Mouse (Mus musculus) NIH3T3 (cell line): Measurements from ENCODE around the gene Itga9.

ENCODE experiments used
- DNase-seq: peaks from one replicate; pipeline ENCODE4 v3.0.0-alpha.2; 2012; ENCODE audit warnings: low read depth

Itga9 gene

DNA sequence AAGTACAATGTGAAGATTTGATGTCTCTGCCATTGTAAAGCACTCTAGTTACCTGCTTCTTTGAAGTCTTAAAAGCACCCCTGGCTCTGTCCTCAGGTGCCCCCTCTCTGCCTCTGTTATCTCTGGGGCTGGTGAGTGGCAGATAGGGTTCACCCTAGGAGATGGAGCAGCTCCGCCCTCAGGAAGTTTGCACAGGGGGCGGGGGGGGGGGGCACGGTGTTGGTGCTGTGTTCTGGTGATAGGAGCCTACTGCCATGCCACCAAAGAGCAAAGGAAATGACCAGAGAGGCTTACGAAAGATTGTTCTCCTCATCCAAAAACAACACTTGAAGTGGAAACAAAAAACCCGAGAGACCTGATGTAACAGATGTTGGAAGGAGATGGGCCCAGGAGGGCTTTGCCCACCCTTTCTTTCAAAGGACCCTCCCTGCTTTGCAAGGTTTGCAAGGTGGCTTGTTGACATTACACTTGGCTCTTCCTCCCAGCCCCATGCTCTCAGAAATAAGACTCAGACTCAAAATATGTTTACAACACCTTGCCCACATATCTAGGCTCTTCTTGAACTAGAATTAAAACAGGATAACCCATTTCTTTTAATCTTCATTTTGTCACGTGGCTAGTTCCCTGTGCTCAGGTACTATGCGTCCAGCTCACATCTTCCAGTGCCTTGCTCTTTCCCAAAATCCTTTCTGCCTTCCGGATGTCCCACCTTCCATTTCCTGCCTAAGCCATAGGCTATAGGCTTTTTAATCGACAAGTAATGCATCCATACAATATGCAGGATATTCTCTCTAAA lies 79.9 kb downstream of the Itga9 start:
- DNase-seq: no peak

GRCm38 (mm10) chr9:118688248-118688647 lies 81.8 kb downstream of the Itga9 start:
- DNase-seq: no peak

- DNase-seq: peak; percentile 5
Measured at GRCm38 (mm10) chr9:118688921-118689451, 82.5 kb downstream of the Itga9 start.

DNA sequence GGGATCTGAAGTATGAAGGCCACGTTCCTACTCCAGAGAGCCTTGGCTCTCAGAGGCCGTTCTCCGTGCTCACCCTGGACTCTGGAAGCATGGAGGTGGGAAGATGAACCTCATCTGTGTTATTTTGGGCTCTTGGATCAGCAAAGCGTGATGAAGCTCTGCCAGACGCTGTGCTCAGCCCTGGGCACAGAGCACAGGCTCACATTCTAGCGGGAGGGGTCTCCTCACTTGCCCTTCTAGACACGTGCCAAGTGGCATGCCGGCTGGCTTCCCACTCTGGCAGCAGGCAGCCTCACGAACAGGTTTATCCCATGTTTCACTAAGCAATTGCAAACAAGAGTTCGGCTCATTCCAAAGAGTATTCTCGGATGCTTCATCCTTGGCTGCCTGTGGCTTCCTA lies 86.8 kb downstream of the Itga9 start:
- no peak for DNase-seq

DNA sequence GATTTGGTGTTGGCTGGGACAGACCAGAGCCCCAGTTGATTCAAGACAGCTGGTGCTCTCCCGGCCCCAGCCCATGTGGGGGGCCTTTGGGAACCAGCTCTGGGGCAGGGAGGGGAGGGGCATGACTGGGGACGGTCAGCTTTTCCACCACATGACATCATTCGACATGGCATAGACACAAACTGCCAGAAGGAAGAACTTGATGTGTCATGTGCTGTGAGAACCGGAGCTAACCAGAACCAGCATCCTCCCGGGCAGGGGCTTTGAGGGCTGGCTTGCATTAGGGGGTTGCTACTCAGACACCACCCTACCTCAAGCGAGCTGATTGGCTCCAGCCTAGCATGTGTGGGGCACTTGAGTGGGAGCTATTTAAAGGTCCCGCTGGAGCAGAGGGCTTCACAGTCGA lies 87.9 kb downstream of the Itga9 start:
- peak; percentile 43 for DNase-seq

- DNase-seq: no peak
Measured at GRCm38 (mm10) chr9:118698191-118698590, 91.7 kb downstream of the Itga9 start.

GRCm38 (mm10) chr9:118699716-118700115 lies 93.2 kb downstream of the Itga9 start:
- no peak for DNase-seq

- no peak for DNase-seq
Measured at GRCm38 (mm10) chr9:118700889-118701288, 94.4 kb downstream of the Itga9 start.

DNA sequence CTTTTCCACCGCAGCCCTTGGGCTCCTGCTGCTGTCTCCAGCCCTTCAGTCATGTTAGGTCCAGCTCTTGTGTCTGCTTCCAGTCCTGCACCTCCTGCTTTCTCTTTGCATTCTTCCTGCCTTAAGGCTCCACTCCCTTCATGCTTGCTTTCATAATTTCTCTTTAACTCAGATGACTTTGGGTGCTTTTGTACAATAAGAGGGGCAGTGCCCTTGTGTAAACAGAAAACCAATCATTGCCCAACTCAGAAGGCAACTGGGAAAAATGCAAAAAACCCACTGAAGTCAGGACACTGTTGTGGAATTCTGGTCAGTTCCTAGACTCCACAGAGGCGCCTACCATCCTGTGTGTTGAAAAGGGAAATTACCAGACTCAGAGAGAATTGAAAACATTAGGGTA lies 95.3 kb downstream of the Itga9 start:
- no peak for DNase-seq

DNA sequence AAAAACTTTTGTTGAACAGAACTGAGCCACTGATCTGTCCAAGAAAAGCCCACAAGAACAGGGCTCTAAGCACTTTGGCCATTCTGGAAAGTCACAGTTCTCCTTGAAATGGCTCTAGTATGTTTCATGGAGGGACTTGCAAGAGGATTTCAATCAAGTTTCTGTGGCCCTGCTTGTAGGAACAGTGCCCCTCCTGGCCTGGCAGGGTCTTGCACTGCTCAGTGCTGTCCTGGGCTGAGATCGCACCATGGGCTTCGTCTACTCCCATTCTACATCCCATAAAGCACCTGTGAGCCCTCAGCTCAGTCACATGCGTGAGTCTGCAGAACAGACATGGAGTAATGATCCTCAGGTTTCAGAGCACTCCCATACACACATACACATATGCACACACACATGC lies 96.7 kb downstream of the Itga9 start:
- no peak for DNase-seq

DNA sequence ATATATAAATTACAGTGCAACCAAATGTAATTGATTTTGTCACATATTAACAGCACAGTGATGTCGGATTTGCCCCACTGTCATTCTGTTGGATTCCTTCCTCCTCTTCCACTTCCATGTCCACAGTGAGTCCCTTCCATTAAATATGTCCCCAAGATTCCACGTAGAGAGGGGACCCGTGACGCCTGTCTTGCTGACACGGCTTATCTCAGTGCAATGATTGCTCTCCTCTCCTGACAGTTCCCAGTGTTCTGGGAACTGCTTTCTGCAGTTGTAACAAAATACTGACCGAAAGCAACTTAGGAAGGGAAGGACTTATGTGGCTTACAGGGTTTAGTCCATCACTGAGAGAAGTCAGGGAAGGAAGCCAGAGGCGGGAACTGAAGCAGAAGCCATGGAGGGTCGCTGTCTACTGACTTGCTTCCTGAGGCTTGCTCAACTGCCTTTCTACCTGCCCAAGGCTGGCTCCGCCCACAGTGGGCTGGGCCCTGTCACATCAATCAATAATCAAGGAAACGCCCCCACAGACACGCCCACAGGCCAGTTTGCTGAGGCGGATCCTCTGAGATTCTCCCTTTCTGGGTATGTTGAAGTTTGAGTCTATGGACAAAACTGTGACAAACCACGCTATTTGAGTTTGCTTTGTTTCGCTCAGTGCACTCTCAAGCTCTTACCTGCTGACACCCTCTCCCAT lies 99.0 kb downstream of the Itga9 start:
- no peak for DNase-seq

GRCm38 (mm10) chr9:118706176-118706975 lies 99.9 kb downstream of the Itga9 start:
- peak; percentile 28 for DNase-seq

GRCm38 (mm10) chr9:118710625-118711024 lies 104.1 kb downstream of the Itga9 start:
- no peak for DNase-seq

DNA sequence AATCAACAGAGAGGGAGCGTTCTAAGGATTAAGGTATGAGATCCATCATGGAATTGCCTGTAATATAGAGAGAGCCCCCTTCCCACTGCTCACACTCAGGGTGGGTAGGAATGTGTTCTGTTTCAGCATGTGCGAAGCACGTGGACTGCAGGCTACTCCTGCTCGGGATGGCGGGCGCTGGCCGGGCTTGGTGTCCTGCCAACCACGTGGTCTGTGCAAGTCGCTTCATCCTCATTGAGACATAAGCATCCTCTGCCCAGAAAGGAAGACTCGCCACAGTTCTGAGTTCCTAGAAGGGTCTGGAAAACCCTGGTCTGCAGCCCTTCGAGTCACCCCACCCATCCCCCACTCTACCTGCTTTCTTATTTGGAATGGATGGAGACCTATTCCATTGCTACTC lies 105.3 kb downstream of the Itga9 start:
- no peak for DNase-seq

DNA sequence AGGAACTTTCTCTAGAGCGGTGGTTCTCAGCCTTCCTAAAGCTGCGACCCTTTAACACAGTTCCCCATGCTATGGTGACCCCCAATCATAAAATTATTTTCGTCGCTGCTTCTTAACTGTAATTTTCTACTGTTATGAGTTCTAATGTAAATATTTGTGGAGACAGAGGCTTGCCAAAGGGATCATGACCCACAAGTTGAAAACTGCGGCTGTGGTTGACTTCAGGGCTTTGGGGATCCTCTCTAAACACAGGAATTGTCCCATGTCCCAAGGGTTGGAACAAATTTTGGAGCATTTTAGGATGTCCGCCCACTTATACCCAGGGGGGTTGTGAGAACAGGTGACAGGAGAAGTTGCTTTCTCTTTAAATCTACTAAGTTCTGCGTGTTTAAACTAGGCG lies 107.0 kb downstream of the Itga9 start:
- no peak for DNase-seq

GRCm38 (mm10) chr9:118714536-118714935 lies 108.0 kb downstream of the Itga9 start:
- DNase-seq: no peak

GRCm38 (mm10) chr9:118715971-118716628 lies 109.6 kb downstream of the Itga9 start:
- no peak for DNase-seq

- peak; percentile 34 for DNase-seq
Measured at GRCm38 (mm10) chr9:118717436-118717835, 110.9 kb downstream of the Itga9 start.

- DNase-seq: no peak
Measured at GRCm38 (mm10) chr9:118718511-118718910, 112.0 kb downstream of the Itga9 start.

GRCm38 (mm10) chr9:118721056-118721455 lies 114.6 kb downstream of the Itga9 start:
- no peak for DNase-seq

DNA sequence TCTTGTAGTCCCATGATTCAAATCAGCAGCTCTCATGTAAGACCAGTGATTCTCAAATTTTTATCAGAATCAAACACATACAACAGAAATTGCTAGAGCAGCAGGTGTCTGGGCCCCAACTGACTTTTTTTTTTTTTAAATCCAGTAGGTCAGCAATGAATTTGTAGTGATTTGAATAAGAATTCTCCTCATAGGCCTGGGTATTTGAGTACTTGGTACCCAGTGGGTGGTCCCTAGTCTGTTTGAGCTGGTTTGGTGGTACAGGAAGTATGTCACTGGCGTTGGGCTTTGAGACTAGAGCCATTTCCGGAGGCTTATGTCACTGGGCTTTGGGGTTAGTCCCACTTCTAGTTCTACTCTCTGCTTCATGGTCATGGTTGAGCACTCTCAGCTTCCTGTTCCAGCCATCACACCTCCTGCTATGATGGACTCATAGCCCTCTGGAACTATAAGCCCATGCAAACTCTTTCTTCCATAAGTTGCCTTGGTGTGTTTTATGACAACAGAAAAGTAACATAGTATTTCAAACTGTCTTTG lies 116.4 kb downstream of the Itga9 start:
- DNase-seq: no peak

DNA sequence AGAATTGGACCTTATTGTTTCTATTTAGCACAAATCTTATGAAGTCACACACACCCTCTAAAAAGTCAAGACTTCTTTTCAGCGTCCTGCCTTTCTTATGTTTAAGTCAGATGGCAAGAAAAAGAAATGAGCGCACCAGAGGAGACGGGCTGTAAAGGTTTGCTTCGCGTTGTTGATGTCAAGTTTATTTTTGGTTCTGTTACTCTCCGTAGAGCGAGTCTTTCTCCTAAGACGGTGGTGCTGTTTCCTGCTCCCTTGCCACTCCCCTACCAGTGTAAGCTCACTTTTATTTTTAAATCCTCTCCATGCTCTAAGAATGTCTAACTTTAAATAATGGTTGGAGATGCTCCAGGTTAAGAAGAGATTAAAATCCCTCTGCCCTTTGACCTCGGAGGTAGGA lies 118.6 kb downstream of the Itga9 start:
- DNase-seq: no peak
